Mouse (Mus musculus) embryonic facial prominence, embryonic 10.5 days (tissue): ENCODE measurements around the gene Nsmce4a. TPM values are rescaled to one million over a fixed set of nuclear protein-coding genes. Genes with fewer than 3 reads are reported as not detected.
A peak's percentile ranks its signal among the peaks of the same experiment; 100 is the strongest.
"Not testable (repeated sequence)": the region's sequence is repeated elsewhere in the genome, so short reads cannot be mapped to it uniquely, and the experiment has no call there.

Experiments
- DNase-seq: peaks from one replicate; pipeline ENCODE4 v3.0.0-alpha.2; 2017; ENCODE audit warnings: low spot score
- H3K27ac ChIP-seq: fragments of 300-500 bp; sonication (generic); replicated peaks from 2 replicates; pipeline ENCODE4 v1.5.1; 2016; ENCODE audit warnings: mild to moderate bottlenecking
- H3K27me3 ChIP-seq: fragments of 300-500 bp; sonication (generic); replicated peaks from 2 replicates; pipeline ENCODE4 v1.6.1; 2016; ENCODE audit warnings: low read depth, mild to moderate bottlenecking; ENCODE audit not compliant: poor library complexity, severe bottlenecking
- H3K36me3 ChIP-seq: fragments of 300-500 bp; sonication (generic); replicated peaks from 2 replicates; pipeline ENCODE4 v1.6.1; 2016; ENCODE audit warnings: mild to moderate bottlenecking, moderate library complexity
- H3K4me1 ChIP-seq: fragments of 300-500 bp; sonication (generic); 2 replicates; pipeline ENCODE4 v1.6.1; 2016
- H3K4me3 ChIP-seq: fragments of 300-500 bp; sonication (generic); 2 replicates; pipeline ENCODE4 v1.5.1; 2016; ENCODE audit warnings: mild to moderate bottlenecking, moderate library complexity
- H3K9me3 ChIP-seq: fragments of 300-500 bp; sonication (generic); 2 replicates; pipeline ENCODE4 v1.6.1; 2016; ENCODE audit warnings: mild to moderate bottlenecking
- WGBS: fragments of 180-500 bp; shearing (Covaris S2); methylation state at CpG from one replicate; pipeline ENCODE4 v1.1.7; 2016; 5-methylcytosine and 5-hydroxymethylcytosine counted together
- polyA plus RNA-seq: library from polyadenylated mRNA; unstranded; fragments of >200 nt; fragmentation: Nextera tagmentation; extraction: Ambion mirVana; gene quantifications from 2 replicates; pipeline ENCODE4 v1.2.1, GENCODE M21; 2016

The Nsmce4a gene
- polyA plus RNA-seq, 1 experiment from 2014 or later: 197 TPM

GRCm38 (mm10) chr7:130547635-130548175, 25.2 kb downstream of the Nsmce4a start:
- H3K4me1 ChIP-seq: peaks cover 15% of the 10 kb centered on the region
- WGBS: 86% methylated on average over 12 of the region's 12 CpGs
- DNase-seq: no peak
- H3K9me3 ChIP-seq: no peaks in the 10 kb centered on the region
- H3K27ac ChIP-seq: peak overlapping the region; percentile 99; the same call in 1 of the 2 replicates
- H3K27me3 ChIP-seq: no peaks in the 10 kb centered on the region
- peaks cover 30% of the 10 kb centered on the region for H3K36me3 ChIP-seq
- peak overlapping the region; percentile 91 for H3K4me3 ChIP-seq

GRCm38 (mm10) chr7:130546791-130547484, 26.0 kb downstream of the Nsmce4a start:
- peak; percentile 95 for DNase-seq
- H3K27me3 ChIP-seq: no peaks in the 10 kb centered on the region
- peaks cover 12% of the 10 kb centered on the region for H3K4me1 ChIP-seq
- peaks cover 38% of the 10 kb centered on the region for H3K36me3 ChIP-seq
- peak overlapping the region; percentile 91 for H3K4me3 ChIP-seq
- WGBS: under 1% methylated on average over 84 of the region's 84 CpGs
- H3K27ac ChIP-seq: peak overlapping the region; percentile 99
- H3K9me3 ChIP-seq: no peaks in the 10 kb centered on the region

GRCm38 (mm10) chr7:130546421-130546790, 26.5 kb downstream of the Nsmce4a start:
- DNase-seq: no peak
- Histone ChIP-seq H3K27ac (peak overlapping the region; percentile 99), H3K27me3 (no peaks in the 10 kb centered on the region), H3K36me3 (peaks cover 43% of the 10 kb centered on the region), H3K4me1 (peaks cover 12% of the 10 kb centered on the region), H3K9me3 (no peaks in the 10 kb centered on the region), H3K4me3 (peak overlapping the region; percentile 91)
- 6% methylated on average over 7 of the region's 7 CpGs for WGBS

GRCm38 (mm10) chr7:130545893-130546292, 27.0 kb downstream of the Nsmce4a start:
- Histone ChIP-seq H3K36me3 (peaks cover 48% of the 10 kb centered on the region), H3K4me3 (peak overlapping the region; percentile 91), H3K27me3 (no peaks in the 10 kb centered on the region), H3K4me1 (peaks cover 12% of the 10 kb centered on the region), H3K27ac (peak overlapping the region; percentile 99), H3K9me3 (no peaks in the 10 kb centered on the region)
- 58% methylated on average over 3 of the region's 3 CpGs for WGBS
- DNase-seq: no peak

GRCm38 (mm10) chr7:130545401-130545800, 27.5 kb downstream of the Nsmce4a start:
- no peak overlapping the region for H3K27ac ChIP-seq
- no peaks in the 10 kb centered on the region for H3K9me3 ChIP-seq
- H3K4me3 ChIP-seq: peak overlapping the region; percentile 91
- H3K4me1 ChIP-seq: peaks cover 12% of the 10 kb centered on the region
- 91% methylated on average over 5 of the region's 5 CpGs for WGBS
- H3K36me3 ChIP-seq: peaks cover 52% of the 10 kb centered on the region
- H3K27me3 ChIP-seq: no peaks in the 10 kb centered on the region
- no peak for DNase-seq

GRCm38 (mm10) chr7:130543181-130543580, 29.7 kb downstream of the Nsmce4a start:
- H3K9me3 ChIP-seq: no peaks in the 10 kb centered on the region
- peaks cover 12% of the 10 kb centered on the region for H3K4me1 ChIP-seq
- no peaks in the 10 kb centered on the region for H3K27me3 ChIP-seq
- WGBS: 96% methylated on average over 4 of the region's 4 CpGs
- H3K36me3 ChIP-seq: peaks cover 74% of the 10 kb centered on the region
- no peak for DNase-seq
- no peak overlapping the region for H3K4me3 ChIP-seq
- no peak overlapping the region for H3K27ac ChIP-seq

GRCm38 (mm10) chr7:130540176-130540575, 32.7 kb downstream of the Nsmce4a start:
- Histone ChIP-seq H3K9me3 (no peaks in the 10 kb centered on the region), H3K4me1 (no peaks in the 10 kb centered on the region), H3K36me3 (peaks cover 99% of the 10 kb centered on the region), H3K27me3 (no peaks in the 10 kb centered on the region), H3K4me3 (no peak overlapping the region), H3K27ac (no peak overlapping the region)
- no peak for DNase-seq
- WGBS: 91% methylated on average over 7 of the region's 7 CpGs

- 92% methylated on average over 4 of the region's 4 CpGs for WGBS
- Histone ChIP-seq H3K9me3 (no peaks in the 10 kb centered on the region), H3K27ac (no peak overlapping the region), H3K27me3 (no peaks in the 10 kb centered on the region), H3K36me3 (peaks cover 97% of the 10 kb centered on the region), H3K4me3 (no peak overlapping the region), H3K4me1 (no peaks in the 10 kb centered on the region)
- DNase-seq: no peak
These were observed 35.9 kb downstream of the Nsmce4a start for GRCm38 (mm10) chr7:130537068-130537467.

GRCm38 (mm10) chr7:130535174-130535573, 37.7 kb downstream of the Nsmce4a start:
- no peak for DNase-seq

GRCm38 (mm10) chr7:130533316-130534260, 39.3 kb downstream of the Nsmce4a start:
- no peaks in the 10 kb centered on the region for H3K9me3 ChIP-seq
- H3K27me3 ChIP-seq: no peaks in the 10 kb centered on the region
- H3K36me3 ChIP-seq: peaks cover 98% of the 10 kb centered on the region
- H3K4me1 ChIP-seq: no peaks in the 10 kb centered on the region
- H3K27ac ChIP-seq: no peak overlapping the region
- WGBS: 54% methylated on average over 25 of the region's 25 CpGs
- H3K4me3 ChIP-seq: no peak overlapping the region
- peak; percentile 88 for DNase-seq

More at GRCm38 (mm10) chr7:130535174-130535573, 37.7 kb downstream of the Nsmce4a start:
- H3K27ac ChIP-seq: no peak overlapping the region
- H3K4me1 ChIP-seq: no peaks in the 10 kb centered on the region
- H3K4me3 ChIP-seq: no peak overlapping the region
- no peaks in the 10 kb centered on the region for H3K9me3 ChIP-seq
- peaks cover 99% of the 10 kb centered on the region for H3K36me3 ChIP-seq
- no peaks in the 10 kb centered on the region for H3K27me3 ChIP-seq
- 91% methylated on average over 4 of the region's 4 CpGs for WGBS

GRCm38 (mm10) chr7:130531138-130531537, 41.8 kb downstream of the Nsmce4a start:
- not testable (repeated sequence) for H3K27me3 ChIP-seq, H3K4me1 ChIP-seq, H3K9me3 ChIP-seq, DNase-seq, H3K4me3 ChIP-seq, H3K27ac ChIP-seq
- peaks cover 78% of the 10 kb centered on the region for H3K36me3 ChIP-seq
- 96% methylated on average over 15 of the region's 15 CpGs for WGBS

GRCm38 (mm10) chr7:130527306-130527705, 45.6 kb downstream of the Nsmce4a start:
- Histone ChIP-seq H3K4me3 (no peak overlapping the region), H3K27me3 (no peaks in the 10 kb centered on the region), H3K36me3 (peaks cover 42% of the 10 kb centered on the region), H3K9me3 (no peaks in the 10 kb centered on the region), H3K27ac (no peak overlapping the region), H3K4me1 (no peaks in the 10 kb centered on the region)
- no peak for DNase-seq
- 91% methylated on average over 9 of the region's 9 CpGs for WGBS
